In the genomic region with DNA sequence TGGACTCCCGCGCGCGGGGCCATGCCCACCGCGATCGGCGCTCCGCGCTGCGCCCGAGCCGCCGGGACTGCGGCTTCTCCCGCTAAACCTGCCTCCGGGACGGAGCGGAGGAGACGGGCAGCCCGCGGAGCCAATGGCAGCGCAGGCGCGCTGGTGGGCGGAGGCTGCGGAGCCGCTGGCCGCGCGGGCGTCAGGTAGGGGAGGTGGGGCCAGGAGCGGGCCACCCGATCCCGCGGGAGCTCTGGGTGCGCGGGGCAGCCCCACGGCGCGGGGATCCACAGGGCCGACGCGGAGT, we compare ENCODE assay signal across 8 mouse cellular contexts. TPM values are rescaled to one million over a fixed set of nuclear protein-coding genes. Genes with fewer than 3 reads are reported as not detected.
A peak's percentile ranks its signal among the peaks of the same experiment; 100 is the strongest.
DNase-seq lines count a peak whose midpoint lies in the region; ATAC-seq lines count a peak whose summit lies in the region.

A gene (minus strand): TSS at position 106 of the 295 bp plus-strand sequence.

- H3K4me1 ChIP-seq in intestine, embryonic 16.5 days (ENCODE audit: control insufficient read depth, insufficient read depth, low read length): peaks cover 16% of the 10 kb centered on the region
- peaks cover 19% of the 10 kb centered on the region for H3K4me1 ChIP-seq in midbrain, embryonic 11.5 days (ENCODE audit: control insufficient read depth, insufficient read depth, low read length)

- H3K9ac ChIP-seq in intestine, embryonic 16.5 days (ENCODE audit: low read depth, low read length): peak within 1 kb of the TSS; percentile 73
- H3K9ac ChIP-seq in midbrain, embryonic 11.5 days (ENCODE audit: low read length): peak within 1 kb of the TSS; percentile 51

- peak; percentile 74 for ATAC-seq in granulocyte monocyte progenitor cell, adult 5-6 weeks (replicated peaks; ENCODE audit: poor library complexity, severe bottlenecking)
- ATAC-seq in intestine, embryonic 16.5 days: peak; percentile 99
- peak; percentile 92 for ATAC-seq in midbrain, embryonic 11.5 days (ENCODE audit: low FRiP score)

- no peaks in the 10 kb centered on the region for H3K9me3 ChIP-seq in intestine, embryonic 16.5 days (ENCODE audit: control insufficient read depth, low read length)
- H3K9me3 ChIP-seq in midbrain, embryonic 11.5 days (ENCODE audit: control insufficient read depth, low read length): no peaks in the 10 kb centered on the region

- H3K36me3 ChIP-seq in intestine, embryonic 16.5 days (ENCODE audit: control insufficient read depth, insufficient read depth, low read length): no peaks in the 10 kb centered on the region
- no peaks in the 10 kb centered on the region for H3K36me3 ChIP-seq in midbrain, embryonic 11.5 days (ENCODE audit: control insufficient read depth, insufficient read depth, low read length)

- DNase-seq in adrenal gland, postnatal 36 days: peak; percentile 96 to 97
- DNase-seq in embryo, embryonic 9.5 days (ENCODE audit: extremely low spot score): peak; percentile 89
- peak; percentile 89 to 93 for DNase-seq in left cerebral cortex, postnatal 36 days (ENCODE audit: low spot score in 2 of 2)
- peak; percentile 99 for DNase-seq in midbrain, embryonic 11.5 days (ENCODE audit: low spot score, missing footprints)
- DNase-seq in spleen, postnatal 10 days (ENCODE audit: low spot score in 2 of 2): peak; percentile 5 to 32
- no peak for DNase-seq in T-cell, adult 2 months (ENCODE audit: low spot score)

- intact Hi-C loops in left cerebral cortex, postnatal 36 days (cut with DNase I): loop anchor here (5.0 to 10.0 kb wide), 3 partner anchors 132 to 310 kb away; no protein-coding TSS in a partner anchor

- H3K27ac ChIP-seq in intestine, embryonic 16.5 days (ENCODE audit: low read length): no peak within 1 kb of the TSS
- H3K27ac ChIP-seq in midbrain, embryonic 11.5 days (ENCODE audit: low read depth, low read length): no peak within 1 kb of the TSS

- H3K4me3 ChIP-seq in intestine, embryonic 16.5 days (ENCODE audit: low read length): peak within 1 kb of the TSS; percentile 77
- peak within 1 kb of the TSS; percentile 70 for H3K4me3 ChIP-seq in midbrain, embryonic 11.5 days (ENCODE audit: low read depth, low read length)

- WGBS in intestine, embryonic 16.5 days: under 1% methylated on average over 44 of the region's 44 CpGs
- WGBS in midbrain, embryonic 11.5 days: under 1% methylated on average over 42 of the region's 44 CpGs

- H3K27me3 ChIP-seq in intestine, embryonic 16.5 days (replicated peaks; ENCODE audit: control insufficient read depth, insufficient read depth, low read length): peaks cover 32% of the 10 kb centered on the region
- H3K27me3 ChIP-seq in midbrain, embryonic 11.5 days (ENCODE audit: control insufficient read depth, insufficient read depth, low read length): peaks cover 26% of the 10 kb centered on the region

- H3K4me2 ChIP-seq in intestine, embryonic 16.5 days (ENCODE audit: low read depth, low read length): peak within 1 kb of the TSS; percentile 96
- peak within 1 kb of the TSS; percentile 58 for H3K4me2 ChIP-seq in midbrain, embryonic 11.5 days

RNA-seq across cellular contexts. Expression of the gene that starts here (rescaled TPM):
- total RNA-seq in adrenal gland, postnatal 36 days (2021): 10 to 100 TPM; 62.9 to 90.1 TPM
- total RNA-seq in granulocyte monocyte progenitor cell, adult 5-6 weeks (2014; fragmentation: Nextera tagmentation): 8.0 and 8.2 TPM in 2 replicates
- total RNA-seq in granulocyte monocyte progenitor cell, adult 5-6 weeks (2017): 0.88 and 3.2 TPM in 2 replicates
- 14.2 and 15.1 TPM in 2 replicates for polyA plus RNA-seq in intestine, embryonic 16.5 days (2015; fragmentation: Nextera tagmentation; extraction: Ambion mirVana)
- 10 to 100 TPM; 45.7 to 56.6 TPM for total RNA-seq in left cerebral cortex, postnatal 36 days (2021)
- 18.8 and 20.4 TPM in 2 replicates for polyA plus RNA-seq in midbrain, embryonic 11.5 days (2014; fragmentation: Nextera tagmentation; extraction: Ambion mirVana)

Comparison
In these comparisons a context has a peak if more than half of its experiments do, and no peak if none do; other contexts are left out.
1. RNA of the gene that starts here (total RNA-seq): 62.9 to 90.1 TPM in adrenal gland, postnatal 36 days and 45.7 to 56.6 TPM in left cerebral cortex, postnatal 36 days; 0.88 to 8.2 TPM in granulocyte monocyte progenitor cell, adult 5-6 weeks; every median in the first group is over 4 times any median in the second.
2. Peak in every context shown above with its lines, with median percentiles within 50 percentile points of each other: ATAC-seq.